Comparison of ENCODE assay signal across 26 mouse cellular contexts in the genomic region with DNA sequence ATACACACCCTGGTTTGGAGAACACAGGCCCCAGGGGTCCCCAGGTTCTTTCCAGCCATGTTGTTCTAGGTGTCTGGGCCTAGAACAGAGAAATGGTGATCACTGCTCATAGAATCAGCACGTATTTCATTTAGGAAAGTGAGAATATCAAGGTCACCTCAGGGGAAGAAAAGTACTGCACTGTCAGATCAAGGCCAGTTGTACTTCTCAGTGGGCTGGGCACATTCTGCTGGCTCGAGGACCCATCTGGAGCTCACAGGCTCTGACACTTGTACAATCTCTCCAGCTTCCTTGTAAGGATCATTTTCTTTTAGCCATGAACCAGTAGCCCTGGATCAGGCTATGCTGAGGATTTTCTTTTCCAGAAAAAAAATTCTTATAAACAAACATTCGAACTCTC.
A peak's percentile ranks its signal among the peaks of the same experiment; 100 is the strongest.
DNase-seq lines count a peak whose midpoint lies in the region; ATAC-seq and TF ChIP-seq lines count a peak whose summit lies in the region.
"Had no signal": no experiment of that assay in that cellular context is flagged by ENCODE, and none has a peak within 500 bp of the region (broad histone marks: within the 10 kb centered on the region; RNA-seq: fewer than 3 reads in every experiment).

No protein-coding gene starts in this region.

- H3K27me3 ChIP-seq in heart, postnatal 0 days (ENCODE audit: control insufficient read depth, insufficient read depth, low read length) = no peaks in the 10 kb centered on the region
- no peaks in the 10 kb centered on the region for H3K27me3 ChIP-seq in stomach, embryonic 16.5 days (ENCODE audit: control insufficient read depth, insufficient read depth, low read length)
- H3K27me3 ChIP-seq in stomach, postnatal 0 days (ENCODE audit: control insufficient read depth, insufficient read depth, low read length) = no peaks in the 10 kb centered on the region
- H3K27me3 ChIP-seq: embryonic facial prominence, embryonic 15.5 days; forebrain, embryonic 13.5 days; hindbrain, embryonic 13.5 days; limb, embryonic 15.5 days; megakaryocyte, embryonic 14.5 days had no signal

- no peaks in the 10 kb centered on the region for H3K4me1 ChIP-seq in heart, postnatal 0 days (ENCODE audit: control insufficient read depth, insufficient read depth)
- H3K4me1 ChIP-seq in stomach, embryonic 16.5 days (ENCODE audit: control insufficient read depth, insufficient read depth, low read length) = peaks cover 15% of the 10 kb centered on the region
- H3K4me1 ChIP-seq in stomach, postnatal 0 days (replicated peaks; ENCODE audit: control insufficient read depth, insufficient read depth) = no peaks in the 10 kb centered on the region
- H3K4me1 ChIP-seq: forebrain, embryonic 13.5 days; liver, embryonic 13.5 days; megakaryocyte, embryonic 14.5 days had no signal

- H3K36me3 ChIP-seq in heart, postnatal 0 days (replicated peaks; ENCODE audit: control insufficient read depth, insufficient read depth, low read length) = no peaks in the 10 kb centered on the region
- no peaks in the 10 kb centered on the region for H3K36me3 ChIP-seq in stomach, embryonic 16.5 days (ENCODE audit: control insufficient read depth, insufficient read depth, low read length)
- no peaks in the 10 kb centered on the region for H3K36me3 ChIP-seq in stomach, postnatal 0 days (ENCODE audit: control insufficient read depth, insufficient read depth, low read length)
- H3K36me3 ChIP-seq: embryonic facial prominence, embryonic 15.5 days; hindbrain, embryonic 13.5 days; limb, embryonic 10.5 days; limb, embryonic 15.5 days; liver, embryonic 13.5 days had no signal

- intact Hi-C loops in gastrocnemius, adult 2 months (cut with DNase I) = loop anchor here (5.0 kb wide), 4 partner anchors 65 to 235 kb away; no protein-coding TSS in a partner anchor
- intact Hi-C loops in gastrocnemius, postnatal 14 days (cut with DNase I; ENCODE audit: low total_unique reads) = no loop called here
- intact Hi-C loops in heart, postnatal 14 days (cut with DNase I) = loop anchor here (5.0 kb wide), 1 partner anchor 150 kb away; no protein-coding TSS in a partner anchor

- H3K9ac ChIP-seq in heart, postnatal 0 days (replicated peaks; ENCODE audit: low read depth, low read length) = no peak overlapping the region
- no peak overlapping the region for H3K9ac ChIP-seq in stomach, embryonic 16.5 days (ENCODE audit: low read length)
- no peak overlapping the region for H3K9ac ChIP-seq in stomach, postnatal 0 days (ENCODE audit: low read length)
- H3K9ac ChIP-seq: embryonic facial prominence, embryonic 15.5 days; forebrain, embryonic 13.5 days; hindbrain, embryonic 13.5 days; limb, embryonic 15.5 days; liver, embryonic 13.5 days had no signal

- no peak overlapping the region for H3K4me2 ChIP-seq in heart, postnatal 0 days (ENCODE audit: low read depth, low read length)
- H3K4me2 ChIP-seq in stomach, embryonic 16.5 days (ENCODE audit: low read depth, low read length) = no peak overlapping the region
- H3K4me2 ChIP-seq in stomach, postnatal 0 days (replicated peaks; ENCODE audit: low read depth) = no peak overlapping the region
- H3K4me2 ChIP-seq: embryonic facial prominence, embryonic 15.5 days; forebrain, embryonic 13.5 days; heart, embryonic 11.5 days; hindbrain, embryonic 13.5 days; limb, embryonic 15.5 days; liver, embryonic 13.5 days had no signal

- peak overlapping the region; percentile 89 for H3K27ac ChIP-seq in gastrocnemius, adult 2 months
- H3K27ac ChIP-seq in heart, postnatal 0 days (ENCODE audit: low read depth) = 0 out of 2 replicates have a peak overlapping the region, but pooled peaks have one; percentile 7
- H3K27ac ChIP-seq in stomach, embryonic 16.5 days (ENCODE audit: low read length) = no peak overlapping the region
- no peak overlapping the region for H3K27ac ChIP-seq in stomach, postnatal 0 days (replicated peaks)
- H3K27ac ChIP-seq: embryonic facial prominence, embryonic 15.5 days; forebrain, embryonic 13.5 days; hindbrain, embryonic 13.5 days; kidney, postnatal 0 days; limb, embryonic 10.5 days; limb, embryonic 15.5 days; liver, embryonic 13.5 days had no signal

- 84% methylated on average over 3 of the region's 3 CpGs for WGBS in heart, postnatal 0 days
- 71% methylated on average over 3 of the region's 3 CpGs for WGBS in stomach, embryonic 16.5 days
- 58% methylated on average over 3 of the region's 3 CpGs for WGBS in stomach, postnatal 0 days

- TF ChIP-seq EP300 in heart, postnatal 0 days (IDR thresholded peaks at IDR 0.05; ENCODE audit: low read depth) = no peak
- TF ChIP-seq EP300 in stomach, postnatal 0 days (optimal IDR thresholded peaks at IDR 0.05) = no peak

- H3K9me3 ChIP-seq in heart, postnatal 0 days (replicated peaks; ENCODE audit: control insufficient read depth, low read length) = no peaks in the 10 kb centered on the region
- H3K9me3 ChIP-seq in stomach, embryonic 16.5 days (replicated peaks; ENCODE audit: control insufficient read depth, low read length) = no peaks in the 10 kb centered on the region; the same call in 1 of the 2 replicates
- no peaks in the 10 kb centered on the region for H3K9me3 ChIP-seq in stomach, postnatal 0 days (ENCODE audit: control insufficient read depth, low read length)
- H3K9me3 ChIP-seq: embryonic facial prominence, embryonic 15.5 days; forebrain, embryonic 13.5 days; hindbrain, embryonic 13.5 days; limb, embryonic 10.5 days; limb, embryonic 15.5 days; liver, embryonic 13.5 days had no signal

- DNase-seq in gastrocnemius, adult 2 months = peak; percentile 39
- no peak for DNase-seq in gastrocnemius, postnatal 14 days
- no peak for DNase-seq in heart, postnatal 0 days (ENCODE audit: low spot score)
- no peak for DNase-seq in heart, postnatal 14 days
- DNase-seq in stomach, postnatal 0 days (ENCODE audit: low spot score) = no peak
- no peak for DNase-seq in right cerebral cortex, postnatal 36 days (ENCODE audit: low spot score in 2 of 2)
- DNase-seq: adrenal gland, postnatal 25 days; B cell, adult 2 months; cerebellum, adult 18-20 months; cerebellum, postnatal 10 days; liver, embryonic 13.5 days; lung, adult 18-20 months; midbrain, embryonic 14.5 days; spleen, adult 18-20 months; thymus, adult 2 months; thymus, postnatal 4 days had no signal

- TF ChIP-seq CTCF in gastrocnemius, adult 2 months (IDR thresholded peaks at IDR 0.05) = no peak
- no peak for TF ChIP-seq CTCF in heart, postnatal 0 days (IDR thresholded peaks at IDR 0.05; ENCODE audit: low read depth)
- no peak for TF ChIP-seq CTCF in stomach, postnatal 0 days (IDR thresholded peaks at IDR 0.05; ENCODE audit: low read depth)

- ATAC-seq in heart, postnatal 0 days (ENCODE audit: insufficient read depth, low read depth) = no peak
- ATAC-seq in stomach, embryonic 16.5 days (ENCODE audit: insufficient read depth, low FRiP score) = 0 out of 2 replicates have a peak, but pooled peaks have one; percentile 2
- ATAC-seq in stomach, postnatal 0 days (ENCODE audit: low FRiP score, low TSS enrichment) = no peak
- ATAC-seq: forebrain, embryonic 13.5 days; intestine, embryonic 16.5 days had no signal

- H3K4me3 ChIP-seq in gastrocnemius, adult 2 months = no peak overlapping the region
- no peak overlapping the region for H3K4me3 ChIP-seq in heart, postnatal 0 days (ENCODE audit: low read depth, low read length)
- H3K4me3 ChIP-seq in stomach, embryonic 16.5 days (replicated peaks; ENCODE audit: low read length) = no peak overlapping the region
- no peak overlapping the region for H3K4me3 ChIP-seq in stomach, postnatal 0 days (ENCODE audit: low read depth, low read length)
- H3K4me3 ChIP-seq: embryonic facial prominence, embryonic 15.5 days; forebrain, embryonic 13.5 days; hindbrain, embryonic 13.5 days; limb, embryonic 10.5 days; limb, embryonic 15.5 days; liver, embryonic 13.5 days; megakaryocyte, embryonic 14.5 days had no signal

Comparison
In these comparisons a context has a peak if more than half of its experiments do, and no peak if none do; other contexts are left out.
1. H3K27ac ChIP-seq: peak in gastrocnemius, adult 2 months (single experiment) and heart, postnatal 0 days (single experiment); none in stomach, embryonic 16.5 days (single experiment) and stomach, postnatal 0 days (single experiment).